Mouse (Mus musculus) intestine, embryonic 14.5 days (tissue): ENCODE measurements around the gene Olfr519. TPM values are rescaled to one million over a fixed set of nuclear protein-coding genes. Genes with fewer than 3 reads are reported as not detected.
A peak's percentile ranks its signal among the peaks of the same experiment; 100 is the strongest.

Experiments used
- ATAC-seq: fragments of 200-750 bp; cut with Nextera tagmentation; replicated peaks from 2 replicates; pipeline ENCODE4 v1.8.0; 2017; ENCODE audit warnings: low read depth, moderate number of reproducible peaks, moderate TSS enrichment, moderate library complexity; ENCODE audit not compliant: low FRiP score, low TSS enrichment
- DNase-seq: peaks from one replicate; pipeline ENCODE4 v3.0.0-alpha.2; 2018; ENCODE audit warnings: low spot score
- H3K27ac ChIP-seq: fragments of 300-500 bp; sonication (generic); 2 replicates; pipeline ENCODE4 v1.5.1; 2014; ENCODE audit warnings: low read depth, mild to moderate bottlenecking, control low read depth
- H3K27me3 ChIP-seq: fragments of 300-500 bp; sonication (generic); replicated peaks from 2 replicates; pipeline ENCODE4 v1.6.1; 2014; ENCODE audit warnings: low read length, control low read depth; ENCODE audit not compliant: control insufficient read depth, insufficient read depth
- H3K36me3 ChIP-seq: fragments of 300-500 bp; sonication (generic); 2 replicates; pipeline ENCODE4 v1.6.1; 2014; ENCODE audit warnings: low read length, control low read depth; ENCODE audit not compliant: control insufficient read depth, insufficient read depth
- H3K4me1 ChIP-seq: fragments of 300-500 bp; sonication (generic); replicated peaks from 2 replicates; pipeline ENCODE4 v1.6.1; 2014; ENCODE audit warnings: low read length, control low read depth, mixed read lengths; ENCODE audit not compliant: control insufficient read depth, insufficient read depth
- H3K4me2 ChIP-seq: fragments of 300-500 bp; sonication (generic); 2 replicates; pipeline ENCODE4 v1.6.1; 2014; ENCODE audit warnings: low read length
- H3K4me3 ChIP-seq: fragments of 300-500 bp; sonication (generic); 2 replicates; pipeline ENCODE4 v1.5.1; 2014; ENCODE audit warnings: low read depth, low read length, control low read depth, mixed read lengths
- H3K9ac ChIP-seq: fragments of 300-500 bp; sonication (generic); 2 replicates; pipeline ENCODE4 v1.6.1; 2014; ENCODE audit warnings: mild to moderate bottlenecking, low read length
- H3K9me3 ChIP-seq: fragments of 300-500 bp; sonication (generic); 2 replicates; pipeline ENCODE4 v1.6.1; 2016; ENCODE audit warnings: low read length, control low read depth; ENCODE audit not compliant: control insufficient read depth
- WGBS: fragments of 180-500 bp; shearing (Covaris S2); extraction: QIAGEN DNeasy Blood & Tissue Kit; methylation state at CpG from one replicate; pipeline ENCODE4 v1.1.7; 2014; 5-methylcytosine and 5-hydroxymethylcytosine counted together
- polyA plus RNA-seq: library from polyadenylated mRNA; unstranded; fragments of >200 nt; fragmentation: Nextera tagmentation; extraction: Ambion mirVana; gene quantifications from 2 replicates; pipeline ENCODE4 v1.2.1, GENCODE M21; 2014

The Olfr519 gene
- polyA plus RNA-seq = not detected in 2 replicates

GRCm38 (mm10) chr7:108894320-108894719 lies at the start of gene Olfr519:
Gene Olfr519, minus strand, starts transcription at chr7:108894420.
- no peaks in the 10 kb centered on the region for H3K36me3 ChIP-seq
- ATAC-seq = no peak
- H3K9me3 ChIP-seq = no peaks in the 10 kb centered on the region

DNA sequence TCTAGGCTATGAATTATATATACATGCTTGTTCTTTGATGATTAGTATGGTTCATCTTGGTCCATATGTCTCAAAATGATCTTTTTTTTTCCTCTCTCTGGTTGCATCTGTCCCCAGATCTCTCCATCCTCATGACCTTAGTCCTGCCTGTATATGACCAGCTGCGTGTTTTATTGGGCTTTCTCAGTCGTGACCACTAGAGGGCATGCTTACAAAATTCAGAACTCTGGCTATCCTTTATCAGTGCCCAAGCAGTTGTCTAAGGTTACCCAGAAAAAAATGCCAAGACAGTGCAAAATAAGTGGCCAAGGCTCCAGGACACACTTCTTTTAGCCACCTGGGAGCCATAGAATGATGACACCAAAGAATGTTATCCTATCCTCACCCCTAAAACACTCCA lies 49.8 kb upstream of the Olfr519 start:
- H3K36me3 ChIP-seq = peaks cover 57% of the 10 kb centered on the region
- no peaks in the 10 kb centered on the region for H3K9me3 ChIP-seq
- no peak overlapping the region for H3K4me3 ChIP-seq
- ATAC-seq (peak; percentile 56; the same call in 1 of the 2 replicates), DNase-seq (no peak)
- H3K4me2 ChIP-seq = no peak overlapping the region
- peaks cover under 1% of the 10 kb centered on the region; the same call in 1 of the 2 replicates for H3K27me3 ChIP-seq
- H3K9ac ChIP-seq = no peak overlapping the region
- H3K4me1 ChIP-seq = no peaks in the 10 kb centered on the region
- WGBS = 4% methylated on average over 2 of the region's 2 CpGs
- no peak overlapping the region for H3K27ac ChIP-seq

More at GRCm38 (mm10) chr7:108894320-108894719, at the start of gene Olfr519:
- 82% methylated on average over 5 of the region's 5 CpGs for WGBS
- Histone ChIP-seq H3K27ac (no peak within 1 kb of the TSS), H3K4me1 (no peaks in the 10 kb centered on the region), H3K4me3 (no peak within 1 kb of the TSS), H3K27me3 (no peaks in the 10 kb centered on the region), H3K4me2 (no peak within 1 kb of the TSS), H3K9ac (no peak within 1 kb of the TSS)
- DNase-seq = no peak

GRCm38 (mm10) chr7:108941466-108941865 lies 47.2 kb upstream of the Olfr519 start:
- H3K36me3 ChIP-seq = peaks cover 82% of the 10 kb centered on the region
- DNase-seq (no peak), ATAC-seq (no peak)
- H3K9ac ChIP-seq = no peak overlapping the region
- H3K27me3 ChIP-seq = no peaks in the 10 kb centered on the region
- H3K4me2 ChIP-seq = no peak overlapping the region
- no peak overlapping the region for H3K27ac ChIP-seq
- H3K4me3 ChIP-seq = no peak overlapping the region
- WGBS = 92% methylated on average over 9 of the region's 9 CpGs
- no peaks in the 10 kb centered on the region for H3K9me3 ChIP-seq
- H3K4me1 ChIP-seq = no peaks in the 10 kb centered on the region

GRCm38 (mm10) chr7:108936591-108936990 lies 42.4 kb upstream of the Olfr519 start:
- no peak overlapping the region for H3K4me3 ChIP-seq
- no peaks in the 10 kb centered on the region for H3K9me3 ChIP-seq
- peaks cover 51% of the 10 kb centered on the region for H3K36me3 ChIP-seq
- no peak for DNase-seq
- no peak overlapping the region for H3K27ac ChIP-seq
- no peaks in the 10 kb centered on the region for H3K27me3 ChIP-seq
- WGBS = 93% methylated on average over 4 of the region's 4 CpGs
- no peak for ATAC-seq
- H3K4me2 ChIP-seq = no peak overlapping the region
- peaks cover 12% of the 10 kb centered on the region for H3K4me1 ChIP-seq
- H3K9ac ChIP-seq = no peak overlapping the region

GRCm38 (mm10) chr7:108935411-108935810 lies 41.2 kb upstream of the Olfr519 start:
- H3K36me3 ChIP-seq = peaks cover 39% of the 10 kb centered on the region
- no peaks in the 10 kb centered on the region for H3K9me3 ChIP-seq
- peaks cover 12% of the 10 kb centered on the region for H3K4me1 ChIP-seq
- DNase-seq = no peak
- 83% methylated on average over 7 of the region's 7 CpGs for WGBS
- peak overlapping the region; percentile 98 for H3K4me3 ChIP-seq
- H3K4me2 ChIP-seq = peak overlapping the region; percentile 96
- no peak for ATAC-seq
- H3K9ac ChIP-seq = peak overlapping the region; percentile 92
- no peak overlapping the region for H3K27ac ChIP-seq
- no peaks in the 10 kb centered on the region for H3K27me3 ChIP-seq

DNA sequence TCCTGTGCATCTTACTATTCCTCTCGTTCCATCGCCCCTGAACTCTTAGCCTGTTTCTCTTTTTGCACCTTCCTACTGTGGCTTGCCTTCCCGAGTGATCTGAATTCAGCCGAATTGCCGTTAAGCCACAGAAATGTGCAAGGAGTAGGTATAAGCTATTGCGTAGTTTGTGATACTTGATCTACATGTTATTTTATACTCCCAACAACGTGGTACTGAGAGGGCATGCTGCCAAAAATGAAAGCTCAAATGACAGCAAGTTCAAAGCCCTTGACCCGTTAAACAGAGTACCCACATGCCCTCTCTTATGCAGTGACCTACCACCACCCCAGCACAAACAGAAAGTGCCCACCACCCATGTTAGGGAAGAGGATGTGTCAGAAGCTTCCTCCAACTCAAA lies 40.6 kb upstream of the Olfr519 start:
- H3K36me3 ChIP-seq = peaks cover 33% of the 10 kb centered on the region
- no peaks in the 10 kb centered on the region for H3K27me3 ChIP-seq
- H3K9me3 ChIP-seq = no peaks in the 10 kb centered on the region
- peaks cover 12% of the 10 kb centered on the region for H3K4me1 ChIP-seq
- peak overlapping the region; percentile 98 for H3K4me3 ChIP-seq
- peak overlapping the region; percentile 73; the same call in 1 of the 2 replicates for H3K27ac ChIP-seq
- 4% methylated on average over 8 of the region's 8 CpGs for WGBS
- peak overlapping the region; percentile 92 for H3K9ac ChIP-seq
- H3K4me2 ChIP-seq = peak overlapping the region; percentile 96
- ATAC-seq (no peak), DNase-seq (no peak)

- Histone ChIP-seq H3K9ac (peak within 1 kb of the TSS; percentile 92), H3K4me3 (peak within 1 kb of the TSS; percentile 98), H3K36me3 (peaks cover 26% of the 10 kb centered on the region), H3K27ac (peak within 1 kb of the TSS; percentile 73; the same call in 1 of the 2 replicates), H3K9me3 (no peaks in the 10 kb centered on the region), H3K4me1 (peaks cover 12% of the 10 kb centered on the region), H3K27me3 (no peaks in the 10 kb centered on the region), H3K4me2 (peak within 1 kb of the TSS; percentile 96)
- 2% methylated on average over 50 of the region's 50 CpGs for WGBS
- ATAC-seq (peak; percentile 99), DNase-seq (peak; percentile 96)
These were observed 39.8 kb upstream of the Olfr519 start, which contains the start of gene Eif3f for GRCm38 (mm10) chr7:108933794-108934731. Gene Eif3f, plus strand, starts transcription at chr7:108934417.

DNA sequence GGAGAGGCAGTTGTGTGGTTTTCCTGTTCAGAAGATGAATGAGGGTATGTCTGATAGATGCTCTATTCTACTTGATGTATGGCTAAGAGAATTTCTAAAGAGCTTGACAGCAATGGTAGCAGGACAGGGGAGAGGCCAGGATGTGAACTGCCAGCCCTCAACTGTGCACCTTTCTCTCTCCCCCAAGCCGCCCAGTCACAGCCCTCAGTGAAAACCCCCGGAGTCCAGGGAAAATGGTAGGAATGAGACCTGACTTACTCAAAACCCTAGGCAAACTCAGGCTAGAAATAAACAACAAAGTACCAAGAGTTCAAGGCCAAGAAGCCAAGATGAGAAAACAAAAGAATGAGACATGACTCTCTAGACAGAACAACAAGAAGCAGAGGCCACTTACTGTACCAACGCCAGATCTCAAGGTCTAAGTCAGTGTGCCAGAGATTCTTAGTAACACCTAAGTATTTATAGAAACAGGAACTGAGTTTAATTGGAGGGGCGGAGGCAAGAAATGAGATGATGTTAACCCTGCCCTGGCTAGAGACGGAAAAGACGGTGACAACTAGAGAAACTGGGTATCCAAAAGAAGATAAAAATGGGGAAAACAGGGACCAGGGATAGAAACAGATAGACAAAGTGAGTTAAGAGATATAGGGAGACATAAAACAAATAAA lies 35.6 kb upstream of the Olfr519 start, which contains the start of gene Nlrp10:
Gene Nlrp10 (minus strand): TSS at position 453 of the 668 bp plus-strand sequence.
- Histone ChIP-seq H3K27ac (no peak within 1 kb of the TSS), H3K4me2 (no peak within 1 kb of the TSS), H3K27me3 (no peaks in the 10 kb centered on the region), H3K9me3 (no peaks in the 10 kb centered on the region), H3K9ac (no peak within 1 kb of the TSS), H3K4me1 (no peaks in the 10 kb centered on the region), H3K36me3 (no peaks in the 10 kb centered on the region), H3K4me3 (no peak within 1 kb of the TSS)
- DNase-seq (no peak), ATAC-seq (no peak)
- WGBS = 75% methylated on average over 6 of the region's 6 CpGs
